Mouse (Mus musculus) liver, embryonic 14.5 days (tissue): ENCODE results near the gene Vsx2. TPM values are rescaled to one million over a fixed set of nuclear protein-coding genes. Genes with fewer than 3 reads are reported as not detected.

Experiments
- ATAC-seq: fragments of 200-750 bp; cut with Nextera tagmentation; 2 replicates; pipeline ENCODE4 v1.8.0; 2017; ENCODE audit warnings: moderate number of reproducible peaks, mild to moderate bottlenecking, moderate library complexity; ENCODE audit not compliant: insufficient read depth
- DNase-seq, 3 experiments: peaks; one replicate each; pipeline ENCODE4 v3.0.0-alpha.2; 2012 to 2013; ENCODE audit warnings: low read depth in 3 of 3, low spot score in 3 of 3
- H3K27ac ChIP-seq: fragments of 300-500 bp; sonication (generic); 2 replicates; pipeline ENCODE4 v1.5.1; 2014; ENCODE audit warnings: moderate library complexity, mild to moderate bottlenecking, control low read depth, inconsistent platforms
- H3K27me3 ChIP-seq: fragments of 300-500 bp; sonication (generic); 2 replicates; pipeline ENCODE4 v1.6.1; 2014; ENCODE audit warnings: mild to moderate bottlenecking, low read length, moderate library complexity; ENCODE audit not compliant: control insufficient read depth, insufficient read depth
- H3K36me3 ChIP-seq: fragments of 300-500 bp; sonication (generic); replicated peaks from 2 replicates; pipeline ENCODE4 v1.6.1; 2014; ENCODE audit warnings: low read depth; ENCODE audit not compliant: control insufficient read depth, insufficient read depth
- H3K4me1 ChIP-seq, 2 experiments: fragments of 200-500 bp in 1 of 2; fragments of 300-500 bp in 1 of 2; sonication (generic) in 1 of 2; replicated peaks; 2 replicates each; pipeline ENCODE4 v1.6.1; 2012 to 2014; ENCODE audit warnings: antibody characterized with exemption in 1 of 2, inconsistent platforms in 1 of 2, low read length in 1 of 2; ENCODE audit not compliant: control insufficient read depth in 2 of 2, insufficient read depth in 2 of 2
- H3K4me2 ChIP-seq: fragments of 300-500 bp; sonication (generic); 2 replicates; pipeline ENCODE4 v1.6.1; 2014; ENCODE audit warnings: low read depth, mild to moderate bottlenecking, control low read depth, moderate library complexity
- H3K4me3 ChIP-seq, 2 experiments: fragments of 200-500 bp in 1 of 2; fragments of 300-500 bp in 1 of 2; sonication (generic) in 1 of 2; 2 replicates each; pipeline ENCODE4 v1.5.1; 2012 to 2014; ENCODE audit warnings: low read depth in 2 of 2, low read length in 2 of 2, mild to moderate bottlenecking in 2 of 2, control low read depth in 1 of 2, inconsistent platforms in 1 of 2, moderate library complexity in 1 of 2; ENCODE audit not compliant: insufficient read depth in 1 of 2
- H3K9ac ChIP-seq: fragments of 300-500 bp; sonication (generic); replicated peaks from 2 replicates; pipeline ENCODE4 v1.6.1; 2014; ENCODE audit warnings: mild to moderate bottlenecking, control low read depth, moderate library complexity
- H3K9me3 ChIP-seq: fragments of 300-500 bp; sonication (generic); 2 replicates; pipeline ENCODE4 v1.6.1; 2016; ENCODE audit warnings: low read length, mixed read lengths; ENCODE audit not compliant: control insufficient read depth
- CTCF ChIP-seq: IDR thresholded peaks from 2 replicates; pipeline ENCODE4 v1.5.1; 2016; ENCODE audit warnings: antibody characterized with exemption, low read depth, control low read depth
- EP300 ChIP-seq: IDR thresholded peaks from 2 replicates; pipeline ENCODE4 v1.6.1; 2016; ENCODE audit warnings: antibody characterized with exemption, low read depth
- WGBS: fragments of 180-500 bp; shearing (Covaris S2); extraction: QIAGEN DNeasy Blood & Tissue Kit; methylation state at CpG from one replicate; pipeline ENCODE4 v1.1.7; 2014; ENCODE audit not compliant: insufficient replicate concordance; 5-methylcytosine and 5-hydroxymethylcytosine counted together
- polyA plus RNA-seq, 2 experiments: library from polyadenylated mRNA; depleted of rRNA in 1 of 2; stranded (reverse) in 1 of 2; unstranded in 1 of 2; fragments of >200 nt; fragmentation: Nextera tagmentation in 1 of 2; extraction: Ambion mirVana in 1 of 2; gene quantifications; 2 replicates each; pipeline versions ENCODE4 v1.2.1 to v1.2.3; 2012 to 2014

Vsx2 gene
- polyA plus RNA-seq, 2 experiments = not detected

- Histone ChIP-seq H3K27me3 (no peaks in the 10 kb centered on the region; the same call in 1 of the 2 replicates), H3K4me1 (no peaks in the 10 kb centered on the region), H3K36me3 (no peaks in the 10 kb centered on the region), H3K9ac (no peak overlapping the region), H3K9me3 (no peaks in the 10 kb centered on the region), H3K4me3 (no peak overlapping the region), H3K4me2 (no peak overlapping the region), H3K27ac (no peak overlapping the region)
- DNase-seq = no peak
- no peak for ATAC-seq
- 21% methylated on average over 8 of the region's 8 CpGs for WGBS
- TF ChIP-seq CTCF = no peak
Measured at GRCm38 (mm10) chr12:84598324-84598723, 28.8 kb downstream of the Vsx2 start.

- no peaks in the 10 kb centered on the region for H3K9me3 ChIP-seq
- ATAC-seq (no peak), DNase-seq (no peak)
- no peaks in the 10 kb centered on the region for H3K36me3 ChIP-seq
- no peak overlapping the region for H3K4me3 ChIP-seq
- no peaks in the 10 kb centered on the region for H3K4me1 ChIP-seq
- 61% methylated on average over 6 of the region's 7 CpGs for WGBS
- H3K27ac ChIP-seq = no peak overlapping the region
- H3K4me2 ChIP-seq = no peak overlapping the region
- TF ChIP-seq CTCF = no peak
- no peak for TF ChIP-seq EP300
- no peak overlapping the region for H3K9ac ChIP-seq
- no peaks in the 10 kb centered on the region for H3K27me3 ChIP-seq
Measured at GRCm38 (mm10) chr12:84604001-84604400, 34.4 kb downstream of the Vsx2 start.

- Histone ChIP-seq H3K4me1 (no peaks in the 10 kb centered on the region), H3K4me3 (no peak overlapping the region), H3K27me3 (no peaks in the 10 kb centered on the region), H3K36me3 (no peaks in the 10 kb centered on the region), H3K27ac (no peak overlapping the region), H3K9me3 (no peaks in the 10 kb centered on the region), H3K4me2 (no peak overlapping the region), H3K9ac (no peak overlapping the region)
- 70% methylated on average over 7 of the region's 7 CpGs for WGBS
- DNase-seq (no peak), ATAC-seq (no peak)
- TF ChIP-seq EP300 = no peak
- peak; percentile 71 for TF ChIP-seq CTCF
Measured at GRCm38 (mm10) chr12:84605860-84606259, 36.3 kb downstream of the Vsx2 start.

GRCm38 (mm10) chr12:84611718-84612117 lies 42.2 kb downstream of the Vsx2 start:
- Histone ChIP-seq H3K4me1 (peaks cover 0 to 2% of the 10 kb centered on the region in 2 experiments; a peak in 1 of 4 replicates), H3K4me3 (no peak overlapping the region), H3K4me2 (no peak overlapping the region), H3K36me3 (no peaks in the 10 kb centered on the region), H3K27me3 (no peaks in the 10 kb centered on the region), H3K9me3 (no peaks in the 10 kb centered on the region), H3K9ac (no peak overlapping the region), H3K27ac (no peak overlapping the region)
- DNase-seq (no peak), ATAC-seq (no peak)
- TF ChIP-seq CTCF (no peak), EP300 (no peak)
- WGBS = 74% methylated on average over 10 of the region's 10 CpGs

- Histone ChIP-seq H3K4me2 (no peak overlapping the region), H3K27ac (no peak overlapping the region), H3K36me3 (no peaks in the 10 kb centered on the region), H3K9me3 (no peaks in the 10 kb centered on the region), H3K4me1 (peaks cover 0 to 2% of the 10 kb centered on the region in 2 experiments; a peak in 1 of 4 replicates), H3K4me3 (no peak overlapping the region), H3K27me3 (no peaks in the 10 kb centered on the region), H3K9ac (no peak overlapping the region)
- 70% methylated on average over 8 of the region's 8 CpGs for WGBS
- no peak for ATAC-seq
- no peak for DNase-seq
- TF ChIP-seq EP300 = no peak
- TF ChIP-seq CTCF = no peak
Measured at GRCm38 (mm10) chr12:84612518-84612917, 43.0 kb downstream of the Vsx2 start.
